Mouse (Mus musculus): Measurements from ENCODE around the gene Cym. TPM values are rescaled to one million over a fixed set of nuclear protein-coding genes. Genes with fewer than 3 reads are reported as not detected.

The Cym gene
- not detected in 2 replicates for polyA plus RNA-seq (2014; fragmentation: Nextera tagmentation; extraction: Ambion mirVana)

- Histone ChIP-seq H3K27ac (ENCODE audit: low read depth, low read length) (no peak within 1 kb of the TSS), H3K27me3 (ENCODE audit: control insufficient read depth, insufficient read depth, low read length) (no peaks in the 10 kb centered on the region), H3K36me3 (ENCODE audit: control insufficient read depth, insufficient read depth, low read length) (no peaks in the 10 kb centered on the region), H3K4me3 (ENCODE audit: low read length) (no peak within 1 kb of the TSS), H3K9me3 (ENCODE audit: control insufficient read depth, low read length) (peaks cover 3% of the 10 kb centered on the region; the same call in 1 of the 2 replicates), H3K9ac (ENCODE audit: low read depth, low read length) (no peak within 1 kb of the TSS), H3K4me1 (ENCODE audit: control insufficient read depth, insufficient read depth, low read length) (no peaks in the 10 kb centered on the region), H3K4me2 (replicated peaks; ENCODE audit: low read depth, low read length) (no peak within 1 kb of the TSS)
- no peak for ATAC-seq (ENCODE audit: low FRiP score, low TSS enrichment)
- 86% methylated on average over 10 of the region's 10 CpGs for WGBS
These were observed at the start of gene Cym for GRCm38 (mm10) chr3:107221608-107222007. TSS of gene Cym (minus strand) at chr3:107221732.

DNA sequence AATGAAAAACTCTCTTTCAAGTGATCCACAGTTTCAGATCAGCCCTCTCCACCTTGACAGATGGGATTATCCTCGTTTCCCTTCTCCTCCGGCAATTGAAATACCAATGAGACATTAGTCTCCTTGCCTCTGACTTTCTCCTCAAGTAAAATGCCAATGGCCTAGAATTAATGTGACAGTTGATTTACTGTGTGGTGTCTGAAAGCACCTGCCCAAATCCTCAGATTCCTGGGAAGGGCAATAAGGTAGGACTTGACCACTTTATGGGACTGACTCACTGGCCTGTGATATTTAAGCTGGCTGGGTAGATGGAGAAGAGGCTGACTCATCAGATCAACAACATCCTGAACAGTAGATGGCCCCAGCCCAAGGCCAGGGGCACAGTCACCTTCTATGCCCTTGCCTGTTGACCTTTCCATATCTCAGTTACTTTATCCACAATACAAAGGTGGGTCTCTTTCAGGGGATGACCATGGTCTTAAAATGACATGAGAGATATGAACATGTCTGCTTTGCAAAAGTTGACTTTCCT is 45.3 kb upstream of the Cym start:
- no peak for ATAC-seq (ENCODE audit: low FRiP score, low TSS enrichment)
- Histone ChIP-seq H3K4me3 (ENCODE audit: low read length) (no peak overlapping the region), H3K27me3 (ENCODE audit: control insufficient read depth, insufficient read depth, low read length) (no peaks in the 10 kb centered on the region), H3K9ac (ENCODE audit: low read depth, low read length) (no peak overlapping the region), H3K4me1 (ENCODE audit: control insufficient read depth, insufficient read depth, low read length) (no peaks in the 10 kb centered on the region), H3K27ac (ENCODE audit: low read depth, low read length) (no peak overlapping the region), H3K4me2 (replicated peaks; ENCODE audit: low read depth, low read length) (no peak overlapping the region), H3K36me3 (ENCODE audit: control insufficient read depth, insufficient read depth, low read length) (no peaks in the 10 kb centered on the region), H3K9me3 (ENCODE audit: control insufficient read depth, low read length) (no peaks in the 10 kb centered on the region)
- WGBS = 80% methylated on average over 2 of the region's 2 CpGs

GRCm38 (mm10) chr3:107261851-107262165 is 40.3 kb upstream of the Cym start:
- H3K9ac ChIP-seq (ENCODE audit: low read depth, low read length) = no peak overlapping the region
- no peak overlapping the region for H3K4me3 ChIP-seq (ENCODE audit: low read length)
- H3K27me3 ChIP-seq (ENCODE audit: control insufficient read depth, insufficient read depth, low read length) = no peaks in the 10 kb centered on the region
- H3K36me3 ChIP-seq (ENCODE audit: control insufficient read depth, insufficient read depth, low read length) = no peaks in the 10 kb centered on the region
- 0 out of 2 replicates have a peak, but pooled peaks cover 3% of the 10 kb centered on the region for H3K4me1 ChIP-seq (ENCODE audit: control insufficient read depth, insufficient read depth, low read length)
- no peak overlapping the region for H3K27ac ChIP-seq (ENCODE audit: low read depth, low read length)
- 22% methylated on average over 7 of the region's 7 CpGs for WGBS
- ATAC-seq (ENCODE audit: low FRiP score, low TSS enrichment) = no peak
- H3K9me3 ChIP-seq (ENCODE audit: control insufficient read depth, low read length) = no peaks in the 10 kb centered on the region
- H3K4me2 ChIP-seq (replicated peaks; ENCODE audit: low read depth, low read length) = no peak overlapping the region

DNA sequence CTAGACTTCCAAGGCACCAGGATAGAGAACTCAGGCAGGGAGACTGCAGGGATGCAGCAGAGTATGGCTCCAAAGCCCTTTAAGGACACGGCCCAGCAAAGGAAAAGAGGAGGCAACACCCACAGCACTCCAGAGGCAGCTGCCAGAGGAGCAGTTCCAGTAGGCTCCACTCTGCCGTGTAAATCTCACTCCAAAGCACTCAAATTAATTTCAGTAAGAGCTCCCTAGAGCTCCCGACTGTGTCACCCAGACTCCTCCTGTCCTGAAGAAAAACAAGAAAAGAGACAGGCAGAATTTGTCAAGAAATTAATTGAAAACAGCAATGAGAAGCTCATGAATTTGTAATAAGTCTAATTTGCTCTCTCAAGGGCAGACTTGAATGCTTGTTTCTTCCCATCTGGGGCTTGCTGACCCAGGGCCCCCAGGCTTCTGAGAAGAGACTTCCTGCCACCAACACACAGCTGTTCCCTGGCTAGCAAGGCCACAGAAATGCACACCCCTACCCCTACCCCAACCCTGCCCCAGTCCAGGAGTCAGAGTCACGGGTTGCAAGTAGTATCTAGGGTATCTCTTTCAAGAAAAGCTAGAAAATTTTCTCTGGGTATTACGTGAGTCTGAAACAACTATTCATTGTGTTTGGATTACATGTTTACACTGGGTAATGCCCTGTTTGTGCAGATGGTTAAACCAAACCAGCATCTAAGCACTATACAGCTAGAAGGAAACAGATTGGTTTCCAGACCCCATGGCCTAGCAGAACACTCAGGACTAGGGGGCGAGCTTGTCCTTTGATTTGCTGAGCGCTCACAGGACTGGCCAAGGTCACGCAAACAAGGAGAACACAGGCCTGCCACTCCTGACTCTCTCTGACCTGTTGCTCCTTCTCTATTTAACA is 39.7 kb upstream of the Cym start:
- WGBS = 33% methylated on average over 8 of the region's 8 CpGs
- H3K4me2 ChIP-seq (replicated peaks; ENCODE audit: low read depth, low read length) = no peak overlapping the region
- no peaks in the 10 kb centered on the region for H3K9me3 ChIP-seq (ENCODE audit: control insufficient read depth, low read length)
- H3K36me3 ChIP-seq (ENCODE audit: control insufficient read depth, insufficient read depth, low read length) = no peaks in the 10 kb centered on the region
- H3K4me1 ChIP-seq (ENCODE audit: control insufficient read depth, insufficient read depth, low read length) = 0 out of 2 replicates have a peak, but pooled peaks cover 3% of the 10 kb centered on the region
- no peaks in the 10 kb centered on the region for H3K27me3 ChIP-seq (ENCODE audit: control insufficient read depth, insufficient read depth, low read length)
- 0 out of 2 replicates have a peak overlapping the region, but pooled peaks have one; percentile 9 for H3K27ac ChIP-seq (ENCODE audit: low read depth, low read length)
- H3K4me3 ChIP-seq (ENCODE audit: low read length) = no peak overlapping the region
- ATAC-seq (ENCODE audit: low FRiP score, low TSS enrichment) = peak; percentile 55; the same call in 1 of the 2 replicates
- H3K9ac ChIP-seq (ENCODE audit: low read depth, low read length) = no peak overlapping the region

DNA sequence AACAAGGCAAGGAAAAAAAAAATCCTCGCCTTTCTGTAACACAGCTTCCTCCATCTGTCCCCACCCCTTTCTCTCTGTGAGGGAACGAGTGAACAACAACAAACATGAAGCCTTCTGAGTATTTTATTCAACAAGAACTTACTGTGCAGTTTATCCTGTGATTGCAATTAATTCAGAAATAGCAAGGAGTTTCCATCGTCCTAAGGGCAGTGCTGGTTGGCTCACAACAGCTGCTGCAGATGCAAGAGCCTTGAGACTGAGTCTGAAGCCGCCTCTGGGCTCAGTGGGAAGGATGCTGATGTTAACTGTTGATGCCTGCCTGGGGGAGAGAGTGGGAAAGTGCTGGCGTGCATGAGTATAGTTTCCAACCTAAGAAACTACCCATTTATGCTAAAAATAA is 36.4 kb upstream of the Cym start:
- Histone ChIP-seq H3K36me3 (ENCODE audit: control insufficient read depth, insufficient read depth, low read length) (no peaks in the 10 kb centered on the region), H3K4me3 (ENCODE audit: low read length) (no peak overlapping the region), H3K27me3 (ENCODE audit: control insufficient read depth, insufficient read depth, low read length) (no peaks in the 10 kb centered on the region), H3K9ac (ENCODE audit: low read depth, low read length) (no peak overlapping the region), H3K4me1 (ENCODE audit: control insufficient read depth, insufficient read depth, low read length) (0 out of 2 replicates have a peak, but pooled peaks cover 3% of the 10 kb centered on the region), H3K27ac (ENCODE audit: low read depth, low read length) (no peak overlapping the region), H3K9me3 (ENCODE audit: control insufficient read depth, low read length) (no peaks in the 10 kb centered on the region), H3K4me2 (replicated peaks; ENCODE audit: low read depth, low read length) (no peak overlapping the region)
- WGBS = 67% methylated on average over 5 of the region's 5 CpGs
- no peak for ATAC-seq (ENCODE audit: low FRiP score, low TSS enrichment)

DNA sequence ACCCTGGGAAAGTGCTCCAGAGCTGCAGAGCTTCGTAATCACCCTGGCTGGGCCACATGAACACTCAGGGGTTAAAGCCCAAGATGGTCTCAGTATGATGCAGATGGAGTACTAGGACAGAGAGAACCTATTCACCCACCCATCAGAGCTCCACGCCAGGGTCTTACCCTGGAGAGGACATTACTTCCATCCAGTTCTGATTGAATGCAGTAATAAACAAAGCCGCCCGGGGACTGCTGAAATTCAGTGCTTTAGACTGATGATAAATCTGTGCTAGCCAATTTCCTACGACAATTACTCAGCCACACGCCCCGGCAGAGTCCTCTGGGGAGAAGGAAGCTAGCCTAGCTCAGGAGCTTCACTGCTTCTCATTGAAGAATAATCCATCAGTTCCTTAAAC is 35.2 kb upstream of the Cym start:
- Histone ChIP-seq H3K36me3 (ENCODE audit: control insufficient read depth, insufficient read depth, low read length) (no peaks in the 10 kb centered on the region), H3K4me1 (ENCODE audit: control insufficient read depth, insufficient read depth, low read length) (0 out of 2 replicates have a peak, but pooled peaks cover 2% of the 10 kb centered on the region), H3K9ac (ENCODE audit: low read depth, low read length) (no peak overlapping the region), H3K27ac (ENCODE audit: low read depth, low read length) (no peak overlapping the region), H3K4me2 (replicated peaks; ENCODE audit: low read depth, low read length) (no peak overlapping the region), H3K4me3 (ENCODE audit: low read length) (no peak overlapping the region), H3K27me3 (ENCODE audit: control insufficient read depth, insufficient read depth, low read length) (no peaks in the 10 kb centered on the region), H3K9me3 (ENCODE audit: control insufficient read depth, low read length) (no peaks in the 10 kb centered on the region)
- ATAC-seq (ENCODE audit: low FRiP score, low TSS enrichment) = no peak
- WGBS = 43% methylated on average over 7 of the region's 7 CpGs

DNA sequence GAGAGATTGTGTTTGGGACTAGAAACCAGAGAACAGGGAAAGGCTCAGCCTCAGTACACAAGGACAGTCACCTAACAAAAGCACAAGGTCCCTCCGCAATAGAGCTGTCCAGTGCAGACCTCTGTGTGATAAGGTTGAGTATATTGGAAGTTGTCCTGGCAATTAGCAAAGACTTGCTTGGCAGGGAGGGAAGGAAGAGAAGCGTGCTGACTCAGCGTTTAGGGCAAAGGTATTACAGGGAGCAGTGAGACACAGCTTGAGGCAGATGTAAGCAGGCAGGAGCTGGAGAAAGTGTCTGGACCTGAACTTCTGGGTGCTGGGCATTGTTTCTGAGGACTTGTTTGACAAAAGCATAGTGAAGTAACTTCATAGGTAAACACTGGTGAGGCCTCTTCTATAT is 34.5 kb upstream of the Cym start:
- H3K4me3 ChIP-seq (ENCODE audit: low read length) = no peak overlapping the region
- H3K27me3 ChIP-seq (ENCODE audit: control insufficient read depth, insufficient read depth, low read length) = no peaks in the 10 kb centered on the region
- H3K4me2 ChIP-seq (replicated peaks; ENCODE audit: low read depth, low read length) = no peak overlapping the region
- WGBS = 83% methylated on average over 3 of the region's 3 CpGs
- H3K9ac ChIP-seq (ENCODE audit: low read depth, low read length) = no peak overlapping the region
- no peaks in the 10 kb centered on the region for H3K4me1 ChIP-seq (ENCODE audit: control insufficient read depth, insufficient read depth, low read length)
- no peak overlapping the region for H3K27ac ChIP-seq (ENCODE audit: low read depth, low read length)
- H3K9me3 ChIP-seq (ENCODE audit: control insufficient read depth, low read length) = no peaks in the 10 kb centered on the region
- H3K36me3 ChIP-seq (ENCODE audit: control insufficient read depth, insufficient read depth, low read length) = no peaks in the 10 kb centered on the region
- ATAC-seq (ENCODE audit: low FRiP score, low TSS enrichment) = no peak

- no peaks in the 10 kb centered on the region for H3K27me3 ChIP-seq (ENCODE audit: control insufficient read depth, insufficient read depth, low read length)
- no peaks in the 10 kb centered on the region for H3K9me3 ChIP-seq (ENCODE audit: control insufficient read depth, low read length)
- no peak overlapping the region for H3K4me2 ChIP-seq (replicated peaks; ENCODE audit: low read depth, low read length)
- no peaks in the 10 kb centered on the region for H3K4me1 ChIP-seq (ENCODE audit: control insufficient read depth, insufficient read depth, low read length)
- H3K36me3 ChIP-seq (ENCODE audit: control insufficient read depth, insufficient read depth, low read length) = no peaks in the 10 kb centered on the region
- 76% methylated on average over 5 of the region's 5 CpGs for WGBS
- no peak for ATAC-seq (ENCODE audit: low FRiP score, low TSS enrichment)
- no peak overlapping the region for H3K27ac ChIP-seq (ENCODE audit: low read depth, low read length)
- H3K9ac ChIP-seq (ENCODE audit: low read depth, low read length) = no peak overlapping the region
- no peak overlapping the region for H3K4me3 ChIP-seq (ENCODE audit: low read length)
These were observed 32.4 kb upstream of the Cym start for GRCm38 (mm10) chr3:107253925-107254324.

GRCm38 (mm10) chr3:107252035-107252434 is 30.5 kb upstream of the Cym start:
- H3K27me3 ChIP-seq (ENCODE audit: control insufficient read depth, insufficient read depth, low read length) = no peaks in the 10 kb centered on the region
- 0 out of 2 replicates have a peak, but pooled peaks have one; percentile 20 for ATAC-seq (ENCODE audit: low FRiP score, low TSS enrichment)
- H3K36me3 ChIP-seq (ENCODE audit: control insufficient read depth, insufficient read depth, low read length) = no peaks in the 10 kb centered on the region
- 64% methylated on average over 4 of the region's 4 CpGs for WGBS
- no peaks in the 10 kb centered on the region for H3K4me1 ChIP-seq (ENCODE audit: control insufficient read depth, insufficient read depth, low read length)
- H3K9ac ChIP-seq (ENCODE audit: low read depth, low read length) = no peak overlapping the region
- H3K9me3 ChIP-seq (ENCODE audit: control insufficient read depth, low read length) = no peaks in the 10 kb centered on the region
- H3K4me2 ChIP-seq (replicated peaks; ENCODE audit: low read depth, low read length) = no peak overlapping the region
- no peak overlapping the region for H3K27ac ChIP-seq (ENCODE audit: low read depth, low read length)
- H3K4me3 ChIP-seq (ENCODE audit: low read length) = no peak overlapping the region

Measured in kidney, embryonic 14.5 days (tissue).